Mouse (Mus musculus) testis, adult 2 months (tissue): ENCODE data around the gene Tnfaip1. TPM values are rescaled to one million over a fixed set of nuclear protein-coding genes. Genes with fewer than 3 reads are reported as not detected.
A peak's percentile ranks its signal among the peaks of the same experiment; 100 is the strongest.

Source experiments
- H3K27ac ChIP-seq: fragments of 200-500 bp; 2 replicates; pipeline ENCODE4 v1.5.1; 2012; ENCODE audit warnings: low read depth, low read length; ENCODE audit not compliant: control insufficient read depth, insufficient read depth
- H3K27me3 ChIP-seq: fragments of 200-500 bp; 2 replicates; pipeline ENCODE4 v1.6.1; 2012; ENCODE audit warnings: mild to moderate bottlenecking, low read length, moderate library complexity; ENCODE audit not compliant: control insufficient read depth, insufficient read depth
- H3K36me3 ChIP-seq: fragments of 200-500 bp; 2 replicates; pipeline ENCODE4 v1.6.1; 2012; ENCODE audit warnings: mild to moderate bottlenecking, low read length; ENCODE audit not compliant: control insufficient read depth, insufficient read depth
- H3K4me1 ChIP-seq: fragments of 200-500 bp; 2 replicates; pipeline ENCODE4 v1.6.1; 2012; ENCODE audit warnings: low read length; ENCODE audit not compliant: control insufficient read depth, insufficient read depth
- H3K4me3 ChIP-seq: fragments of 200-500 bp; 2 replicates; pipeline ENCODE4 v1.5.1; 2012; ENCODE audit warnings: low read depth, mild to moderate bottlenecking, low read length, moderate library complexity, mixed read lengths; ENCODE audit not compliant: control insufficient read depth
- CTCF ChIP-seq: fragments of 200-500 bp; IDR thresholded peaks from 2 replicates; pipeline ENCODE4 v1.5.1; 2012; ENCODE audit warnings: low read depth, mild to moderate bottlenecking, inconsistent platforms, low read length, moderate library complexity; ENCODE audit not compliant: control insufficient read depth, insufficient read depth, insufficient replicate concordance
- POLR2A ChIP-seq: fragments of 200-500 bp; IDR thresholded peaks from 2 replicates; pipeline ENCODE4 v1.6.1; 2012; ENCODE audit warnings: low read depth, mild to moderate bottlenecking, inconsistent platforms, low read length, moderate library complexity; ENCODE audit not compliant: control insufficient read depth
- polyA plus RNA-seq: library from polyadenylated mRNA; depleted of rRNA; stranded (reverse); fragments of >200 nt; gene quantifications from 2 replicates; pipeline ENCODE4 v1.2.3, GENCODE M21; 2012

The Tnfaip1 gene
- polyA plus RNA-seq, 1 experiment: 9.8 TPM

GRCm38 (mm10) chr11:78499543-78499942 is 36.6 kb downstream of the Tnfaip1 start:
- TF ChIP-seq POLR2A (no peak), CTCF (no peak)
- peaks cover 10% of the 10 kb centered on the region for H3K4me1 ChIP-seq
- H3K4me3 ChIP-seq: no peak overlapping the region
- no peak overlapping the region for H3K27ac ChIP-seq
- no peaks in the 10 kb centered on the region for H3K36me3 ChIP-seq
- no peaks in the 10 kb centered on the region for H3K27me3 ChIP-seq

- H3K27me3 ChIP-seq: no peaks in the 10 kb centered on the region
- no peak within 1 kb of the TSS for H3K27ac ChIP-seq
- TF ChIP-seq CTCF: no peak
- TF ChIP-seq POLR2A: no peak
- H3K4me1 ChIP-seq: peaks cover 10% of the 10 kb centered on the region
- peak within 1 kb of the TSS; percentile 49; the same call in 1 of the 2 replicates for H3K4me3 ChIP-seq
- no peaks in the 10 kb centered on the region for H3K36me3 ChIP-seq
These were observed 37.1 kb downstream of the Tnfaip1 start, which contains the start of gene Vtn for GRCm38 (mm10) chr11:78499004-78499403. Gene Vtn (plus strand): TSS chr11:78499091.

GRCm38 (mm10) chr11:78497544-78498522 is 38.3 kb downstream of the Tnfaip1 start, which contains the start of gene Sarm1:
Gene Sarm1 (minus strand): TSS chr11:78497754.
- H3K4me1 ChIP-seq: peaks cover 10% of the 10 kb centered on the region
- H3K4me3 ChIP-seq: peak within 1 kb of the TSS; percentile 73
- H3K27ac ChIP-seq: no peak within 1 kb of the TSS
- TF ChIP-seq CTCF (no peak), POLR2A (no peak)
- no peaks in the 10 kb centered on the region for H3K27me3 ChIP-seq
- no peaks in the 10 kb centered on the region for H3K36me3 ChIP-seq

GRCm38 (mm10) chr11:78497071-78497541 is 39.0 kb downstream of the Tnfaip1 start:
- Histone ChIP-seq H3K36me3 (no peaks in the 10 kb centered on the region), H3K4me1 (peaks cover 10% of the 10 kb centered on the region), H3K4me3 (peak overlapping the region; percentile 73), H3K27ac (no peak overlapping the region), H3K27me3 (no peaks in the 10 kb centered on the region)
- TF ChIP-seq POLR2A: no peak
- TF ChIP-seq CTCF: no peak

GRCm38 (mm10) chr11:78495904-78496303 is 40.2 kb downstream of the Tnfaip1 start:
- Histone ChIP-seq H3K27ac (no peak overlapping the region), H3K4me1 (peaks cover 6% of the 10 kb centered on the region), H3K27me3 (no peaks in the 10 kb centered on the region), H3K4me3 (no peak overlapping the region), H3K36me3 (no peaks in the 10 kb centered on the region)
- TF ChIP-seq POLR2A: no peak
- TF ChIP-seq CTCF: no peak

- H3K27ac ChIP-seq: no peak overlapping the region
- H3K4me3 ChIP-seq: peak overlapping the region; percentile 32
- TF ChIP-seq POLR2A (no peak), CTCF (no peak)
- H3K36me3 ChIP-seq: no peaks in the 10 kb centered on the region
- H3K27me3 ChIP-seq: no peaks in the 10 kb centered on the region
- peaks cover 10% of the 10 kb centered on the region; the same call in 1 of the 2 replicates for H3K4me1 ChIP-seq
These were observed 45.3 kb downstream of the Tnfaip1 start for GRCm38 (mm10) chr11:78490781-78491241.

GRCm38 (mm10) chr11:78488168-78488567 is 48.0 kb downstream of the Tnfaip1 start:
- TF ChIP-seq POLR2A: no peak
- peak; percentile 77; the same call in 1 of the 2 replicates for TF ChIP-seq CTCF
- Histone ChIP-seq H3K36me3 (no peaks in the 10 kb centered on the region), H3K4me3 (no peak overlapping the region), H3K4me1 (peaks cover 13% of the 10 kb centered on the region; the same call in 1 of the 2 replicates), H3K27me3 (no peaks in the 10 kb centered on the region), H3K27ac (no peak overlapping the region)
